21 mouse cellular contexts compared by ENCODE assay signal in genomic region chr5:92950583-92950982, GRCm38 (mm10).
DNase-seq lines count a peak whose midpoint lies in the region; ATAC-seq lines count a peak whose summit lies in the region.
"Had no signal": no experiment of that assay in that cellular context is flagged by ENCODE, and none has a peak within 500 bp of the region (broad histone marks: within the 10 kb centered on the region; RNA-seq: fewer than 3 reads in every experiment).

No protein-coding gene starts in this region.

- no peak for ATAC-seq in forebrain, embryonic 12.5 days (ENCODE audit: low FRiP score)
- no peak for ATAC-seq in forebrain, embryonic 11.5 days (replicated peaks; ENCODE audit: low FRiP score)
- ATAC-seq in megakaryocyte, adult 5-6 weeks (ENCODE audit: poor library complexity, severe bottlenecking), result no peak
- ATAC-seq: activated CD4-positive, CD25-positive, alpha-beta regulatory T cell, adult 4 months; hindbrain, embryonic 16.5 days; inflammation-experienced regulatory T-cells, adult 6 months; Patski had no signal

- H3K4me1 ChIP-seq in forebrain, embryonic 12.5 days, result peaks cover 3% of the 10 kb centered on the region; the same call in 1 of the 2 replicates
- H3K4me1 ChIP-seq in forebrain, embryonic 11.5 days (replicated peaks; ENCODE audit: control insufficient read depth, insufficient read depth, low read length), result no peaks in the 10 kb centered on the region
- H3K4me1 ChIP-seq in heart, embryonic 10.5 days, result peaks cover 23% of the 10 kb centered on the region
- H3K4me1 ChIP-seq in megakaryocyte, embryonic 14.5 days, result peaks cover 4% of the 10 kb centered on the region; the same call in 1 of the 2 replicates
- peaks cover 12% of the 10 kb centered on the region for H3K4me1 ChIP-seq in embryonic facial prominence, embryonic 10.5 days

- no peak overlapping the region for H3K4me3 ChIP-seq in forebrain, embryonic 12.5 days (replicated peaks)
- H3K4me3 ChIP-seq in forebrain, embryonic 11.5 days (ENCODE audit: low read depth, low read length), result no peak overlapping the region
- no peak overlapping the region for H3K4me3 ChIP-seq in heart, embryonic 10.5 days
- peak overlapping the region; percentile 46 for H3K4me3 ChIP-seq in megakaryocyte, embryonic 14.5 days (replicated peaks)
- H3K4me3 ChIP-seq in embryonic facial prominence, embryonic 10.5 days, result no peak overlapping the region
- H3K4me3 ChIP-seq: embryonic facial prominence, embryonic 15.5 days; erythroblast, embryonic 14.5 days; gastrocnemius, adult 2 months; hindbrain, embryonic 12.5 days had no signal

- WGBS in forebrain, embryonic 12.5 days, result 87% methylated on average over 14 of the region's 14 CpGs
- 85% methylated on average over 14 of the region's 14 CpGs for WGBS in forebrain, embryonic 11.5 days
- 69% methylated on average over 14 of the region's 14 CpGs for WGBS in heart, embryonic 10.5 days
- WGBS in embryonic facial prominence, embryonic 10.5 days, result 83% methylated on average over 14 of the region's 14 CpGs

- peak overlapping the region; percentile 77 for H3K27ac ChIP-seq in forebrain, embryonic 12.5 days
- no peak overlapping the region for H3K27ac ChIP-seq in forebrain, embryonic 11.5 days (ENCODE audit: low read depth, low read length)
- H3K27ac ChIP-seq in heart, embryonic 10.5 days, result peak overlapping the region; percentile 13; the same call in 1 of the 2 replicates
- 0 out of 2 replicates have a peak overlapping the region, but pooled peaks have one; percentile 0 for H3K27ac ChIP-seq in embryonic facial prominence, embryonic 10.5 days (replicated peaks)
- H3K27ac ChIP-seq: embryonic facial prominence, embryonic 15.5 days; gastrocnemius, adult 2 months; hindbrain, embryonic 12.5 days had no signal

- no peaks in the 10 kb centered on the region for H3K27me3 ChIP-seq in forebrain, embryonic 12.5 days
- H3K27me3 ChIP-seq in forebrain, embryonic 11.5 days (ENCODE audit: control insufficient read depth, insufficient read depth, low read length), result no peaks in the 10 kb centered on the region
- no peaks in the 10 kb centered on the region for H3K27me3 ChIP-seq in heart, embryonic 10.5 days (ENCODE audit: insufficient read depth, poor library complexity, severe bottlenecking)
- H3K27me3 ChIP-seq in megakaryocyte, embryonic 14.5 days (replicated peaks), result peaks cover 28% of the 10 kb centered on the region
- no peaks in the 10 kb centered on the region for H3K27me3 ChIP-seq in embryonic facial prominence, embryonic 10.5 days (replicated peaks; ENCODE audit: low read depth, poor library complexity, severe bottlenecking)
- H3K27me3 ChIP-seq: embryonic facial prominence, embryonic 15.5 days; hindbrain, embryonic 12.5 days; Patski had no signal

- H3K36me3 ChIP-seq in forebrain, embryonic 12.5 days (replicated peaks), result peaks cover 45% of the 10 kb centered on the region
- peaks cover 7% of the 10 kb centered on the region for H3K36me3 ChIP-seq in forebrain, embryonic 11.5 days (ENCODE audit: control insufficient read depth, insufficient read depth, low read length)
- H3K36me3 ChIP-seq in heart, embryonic 10.5 days, result peaks cover 87% of the 10 kb centered on the region
- no peaks in the 10 kb centered on the region for H3K36me3 ChIP-seq in megakaryocyte, embryonic 14.5 days (replicated peaks; ENCODE audit: low read length)
- H3K36me3 ChIP-seq in embryonic facial prominence, embryonic 10.5 days (replicated peaks), result peaks cover 81% of the 10 kb centered on the region
- H3K36me3 ChIP-seq: embryonic facial prominence, embryonic 15.5 days had no signal

- H3K4me2 ChIP-seq in forebrain, embryonic 12.5 days, result no peak overlapping the region
- no peak overlapping the region for H3K4me2 ChIP-seq in forebrain, embryonic 11.5 days (ENCODE audit: low read depth, low read length, severe bottlenecking)
- H3K4me2 ChIP-seq: embryonic facial prominence, embryonic 15.5 days; hindbrain, embryonic 12.5 days had no signal

- no peak for DNase-seq in forebrain, embryonic 11.5 days (ENCODE audit: low spot score)
- DNase-seq in heart, embryonic 10.5 days (ENCODE audit: low spot score), result no peak
- no peak for DNase-seq in heart, adult 8-10 months (ENCODE audit: low spot score)
- no peak for DNase-seq in embryonic facial prominence, embryonic 10.5 days (ENCODE audit: low spot score)
- DNase-seq: adrenal gland, postnatal 14 days; cerebellum, adult 11-12 months; cerebellum, adult 9-11 months; gastrocnemius, adult 2 months; gastrocnemius, postnatal 25 days; heart, postnatal 10 days; heart, postnatal 4 days had no signal

- no peak overlapping the region for H3K9ac ChIP-seq in forebrain, embryonic 12.5 days
- no peak overlapping the region for H3K9ac ChIP-seq in forebrain, embryonic 11.5 days (ENCODE audit: low read length)
- H3K9ac ChIP-seq: embryonic facial prominence, embryonic 15.5 days; hindbrain, embryonic 12.5 days had no signal

- H3K9me3 ChIP-seq in forebrain, embryonic 12.5 days, result no peaks in the 10 kb centered on the region
- H3K9me3 ChIP-seq in forebrain, embryonic 11.5 days (ENCODE audit: control insufficient read depth, low read length), result no peaks in the 10 kb centered on the region
- no peaks in the 10 kb centered on the region for H3K9me3 ChIP-seq in heart, embryonic 10.5 days
- H3K9me3 ChIP-seq in megakaryocyte, embryonic 14.5 days, result no peaks in the 10 kb centered on the region
- no peaks in the 10 kb centered on the region for H3K9me3 ChIP-seq in embryonic facial prominence, embryonic 10.5 days
- H3K9me3 ChIP-seq: embryonic facial prominence, embryonic 15.5 days; hindbrain, embryonic 12.5 days had no signal
